Comparison of ENCODE assay signal across 17 mouse cellular contexts in genomic region chr10:125039290-125039689, GRCm38 (mm10).
"Had no signal": no experiment of that assay in that cellular context is flagged by ENCODE, and none has a peak within 500 bp of the region (broad histone marks: within the 10 kb centered on the region; RNA-seq: fewer than 3 reads in every experiment).

No protein-coding gene starts in this region.

- H3K27me3 ChIP-seq: lung, embryonic 15.5 days; megakaryocyte, embryonic 14.5 days; midbrain, embryonic 13.5 days; midbrain, embryonic 15.5 days; neural tube, embryonic 12.5 days; stomach, embryonic 15.5 days had no signal

- H3K4me3 ChIP-seq: lung, embryonic 15.5 days; megakaryocyte, embryonic 14.5 days; midbrain, embryonic 13.5 days; midbrain, embryonic 15.5 days; neural tube, embryonic 12.5 days; stomach, embryonic 15.5 days had no signal

- H3K36me3 ChIP-seq: lung, embryonic 15.5 days; midbrain, embryonic 13.5 days; midbrain, embryonic 15.5 days; neural tube, embryonic 12.5 days; stomach, embryonic 15.5 days had no signal

- H3K27ac ChIP-seq: lung, embryonic 15.5 days; macrophage; midbrain, embryonic 13.5 days; midbrain, embryonic 15.5 days; neural tube, embryonic 12.5 days; stomach, embryonic 15.5 days; stomach, postnatal 0 days had no signal

- H3K9me3 ChIP-seq: lung, embryonic 15.5 days; midbrain, embryonic 13.5 days; midbrain, embryonic 15.5 days; neural tube, embryonic 12.5 days; stomach, embryonic 15.5 days had no signal

- DNase-seq: lung, adult 2 months; lung, postnatal 14 days; lung, postnatal 36 days; right cerebral cortex, postnatal 14 days; thymus, adult 2 months; thymus, postnatal 25 days; thymus, postnatal 4 days had no signal

- H3K4me1 ChIP-seq: lung, embryonic 15.5 days; megakaryocyte, embryonic 14.5 days; midbrain, embryonic 13.5 days; midbrain, embryonic 15.5 days; neural tube, embryonic 12.5 days; stomach, embryonic 15.5 days had no signal

- ATAC-seq: lung, postnatal 0 days; midbrain, embryonic 13.5 days; midbrain, embryonic 15.5 days had no signal

- H3K4me2 ChIP-seq: lung, embryonic 15.5 days; midbrain, embryonic 11.5 days; midbrain, embryonic 13.5 days; midbrain, embryonic 15.5 days; neural tube, embryonic 12.5 days; stomach, embryonic 15.5 days had no signal

- H3K9ac ChIP-seq: lung, embryonic 15.5 days; midbrain, embryonic 13.5 days; midbrain, embryonic 15.5 days; neural tube, embryonic 12.5 days; stomach, embryonic 15.5 days had no signal
